Mouse (Mus musculus) lung, embryonic 15.5 days (tissue): ENCODE measurements around the gene Ankrd52. TPM values are rescaled to one million over a fixed set of nuclear protein-coding genes. Genes with fewer than 3 reads are reported as not detected.

ENCODE experiments used
- ATAC-seq: fragments of 200-750 bp; cut with Nextera tagmentation; 2 replicates; pipeline ENCODE4 v1.8.0; 2017; ENCODE audit warnings: moderate number of reproducible peaks, borderline replicate concordance; ENCODE audit not compliant: low FRiP score, low TSS enrichment; ENCODE audit errors: extremely low read depth
- H3K27ac ChIP-seq: fragments of 300-500 bp; sonication (generic); 2 replicates; pipeline ENCODE4 v1.5.1; 2015; ENCODE audit warnings: moderate library complexity, mild to moderate bottlenecking, inconsistent platforms
- H3K27me3 ChIP-seq: fragments of 300-500 bp; sonication (generic); 2 replicates; pipeline ENCODE4 v1.6.1; 2015; ENCODE audit warnings: inconsistent platforms
- H3K36me3 ChIP-seq: fragments of 300-500 bp; sonication (generic); 2 replicates; pipeline ENCODE4 v1.6.1; 2015; ENCODE audit warnings: inconsistent platforms
- H3K4me1 ChIP-seq: fragments of 300-500 bp; sonication (generic); 2 replicates; pipeline ENCODE4 v1.6.1; 2015; ENCODE audit warnings: inconsistent platforms
- H3K4me2 ChIP-seq: fragments of 300-500 bp; sonication (generic); 2 replicates; pipeline ENCODE4 v1.6.1; 2015; ENCODE audit warnings: inconsistent platforms, mild to moderate bottlenecking, moderate library complexity
- H3K4me3 ChIP-seq: fragments of 300-500 bp; sonication (generic); 2 replicates; pipeline ENCODE4 v1.5.1; 2015; ENCODE audit warnings: mild to moderate bottlenecking, inconsistent platforms
- H3K9ac ChIP-seq: fragments of 300-500 bp; sonication (generic); 2 replicates; pipeline ENCODE4 v1.6.1; 2015; ENCODE audit warnings: inconsistent platforms
- H3K9me3 ChIP-seq: fragments of 300-500 bp; sonication (generic); 2 replicates; pipeline ENCODE4 v1.6.1; 2016; ENCODE audit warnings: inconsistent platforms
- WGBS: fragments of 180-500 bp; shearing (Covaris S2); methylation state at CpG from one replicate; pipeline ENCODE4 v1.1.7; 2015; 5-methylcytosine and 5-hydroxymethylcytosine counted together
- polyA plus RNA-seq: library from polyadenylated mRNA; unstranded; fragments of >200 nt; fragmentation: Nextera tagmentation; extraction: Ambion mirVana; gene quantifications from 2 replicates; pipeline ENCODE4 v1.2.1, GENCODE M21; 2015

Ankrd52 gene
- polyA plus RNA-seq, 1 experiment from 2014 or later, result 14.9 TPM

- Histone ChIP-seq H3K36me3 (peaks cover 8% of the 10 kb centered on the region; the same call in 1 of the 2 replicates), H3K4me3 (peak overlapping the region; percentile 89), H3K9ac (peak overlapping the region; percentile 74), H3K9me3 (no peaks in the 10 kb centered on the region), H3K27ac (peak overlapping the region; percentile 97), H3K27me3 (no peaks in the 10 kb centered on the region), H3K4me2 (peak overlapping the region; percentile 96), H3K4me1 (peaks cover 32% of the 10 kb centered on the region)
- 3% methylated on average over 36 of the region's 36 CpGs for WGBS
- peak; percentile 91 for ATAC-seq
Measured at GRCm38 (mm10) chr10:128409692-128410559, 33.0 kb downstream of the Ankrd52 start.

- H3K36me3 ChIP-seq, result peaks cover 11% of the 10 kb centered on the region; the same call in 1 of the 2 replicates
Measured at GRCm38 (mm10) chr10:128410560-128410845, 33.6 kb downstream of the Ankrd52 start.

GRCm38 (mm10) chr10:128411211-128412054 is 34.5 kb downstream of the Ankrd52 start, which contains the start of the genes Nabp2 and Rnf41:
Gene Nabp2 (minus strand): TSS chr10:128411492.
Gene Rnf41 (plus strand): TSS chr10:128411657.
- Histone ChIP-seq H3K4me3 (peak within 1 kb of the TSS; percentile 89), H3K9me3 (no peaks in the 10 kb centered on the region), H3K36me3 (peaks cover 14% of the 10 kb centered on the region), H3K27ac (peak within 1 kb of the TSS; percentile 97), H3K4me1 (peaks cover 32% of the 10 kb centered on the region), H3K9ac (peak within 1 kb of the TSS; percentile 82), H3K27me3 (no peaks in the 10 kb centered on the region), H3K4me2 (peak within 1 kb of the TSS; percentile 96)
- peak; percentile 89 for ATAC-seq
- WGBS, result under 1% methylated on average over 48 of the region's 50 CpGs

More at GRCm38 (mm10) chr10:128410560-128410845, 33.6 kb downstream of the Ankrd52 start:
- peaks cover 32% of the 10 kb centered on the region for H3K4me1 ChIP-seq
- WGBS, result 16% methylated on average over 4 of the region's 4 CpGs
- peak overlapping the region; percentile 89 for H3K4me3 ChIP-seq
- H3K27me3 ChIP-seq, result no peaks in the 10 kb centered on the region
- peak overlapping the region; percentile 74 for H3K9ac ChIP-seq
- H3K9me3 ChIP-seq, result no peaks in the 10 kb centered on the region
- peak overlapping the region; percentile 97 for H3K27ac ChIP-seq
- ATAC-seq, result no peak
- H3K4me2 ChIP-seq, result peak overlapping the region; percentile 96

DNA sequence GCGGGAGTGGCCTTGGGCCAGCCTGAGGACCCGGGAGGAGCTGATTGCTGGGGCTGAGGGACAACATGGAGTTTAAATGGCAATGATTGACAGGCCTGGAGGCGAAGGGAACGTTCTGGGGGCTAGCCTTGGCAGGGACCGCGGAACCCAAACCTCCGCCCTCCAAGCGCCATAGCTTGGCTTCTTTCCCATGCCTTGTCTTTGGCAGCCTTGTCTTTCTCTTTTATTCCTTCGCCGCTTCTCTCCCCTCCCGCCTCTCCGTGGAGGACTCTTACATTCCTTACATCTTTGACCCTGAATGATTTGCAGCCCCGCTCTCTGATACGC is 35.1 kb downstream of the Ankrd52 start:
- H3K27me3 ChIP-seq, result no peaks in the 10 kb centered on the region
- peak overlapping the region; percentile 97 for H3K27ac ChIP-seq
- H3K9ac ChIP-seq, result peak overlapping the region; percentile 82
- WGBS, result under 1% methylated on average over 14 of the region's 14 CpGs
- H3K4me2 ChIP-seq, result peak overlapping the region; percentile 96
- peak overlapping the region; percentile 89 for H3K4me3 ChIP-seq
- peaks cover 20% of the 10 kb centered on the region for H3K36me3 ChIP-seq
- peaks cover 32% of the 10 kb centered on the region for H3K4me1 ChIP-seq
- H3K9me3 ChIP-seq, result no peaks in the 10 kb centered on the region
- ATAC-seq, result no peak

- Histone ChIP-seq H3K4me2 (peak overlapping the region; percentile 96), H3K27me3 (no peaks in the 10 kb centered on the region), H3K36me3 (peaks cover 25% of the 10 kb centered on the region), H3K9ac (peak overlapping the region; percentile 82; the same call in 1 of the 2 replicates), H3K27ac (peak overlapping the region; percentile 97), H3K4me1 (peaks cover 32% of the 10 kb centered on the region), H3K9me3 (no peaks in the 10 kb centered on the region), H3K4me3 (peak overlapping the region; percentile 89)
- no peak for ATAC-seq
- 27% methylated on average over 1 of the region's 1 CpGs for WGBS
Measured at GRCm38 (mm10) chr10:128412558-128412957, 35.6 kb downstream of the Ankrd52 start.

GRCm38 (mm10) chr10:128413076-128413475 is 36.2 kb downstream of the Ankrd52 start:
- WGBS, result 40% methylated on average over 1 of the region's 1 CpGs
- Histone ChIP-seq H3K27ac (no peak overlapping the region), H3K27me3 (no peaks in the 10 kb centered on the region), H3K4me3 (peak overlapping the region; percentile 89; the same call in 1 of the 2 replicates), H3K4me1 (peaks cover 32% of the 10 kb centered on the region), H3K9me3 (no peaks in the 10 kb centered on the region), H3K9ac (no peak overlapping the region), H3K4me2 (peak overlapping the region; percentile 96), H3K36me3 (peaks cover 28% of the 10 kb centered on the region)
- no peak for ATAC-seq

- no peak for ATAC-seq
- WGBS, result 77% methylated on average over 5 of the region's 5 CpGs
- H3K36me3 ChIP-seq, result peaks cover 42% of the 10 kb centered on the region
- no peak overlapping the region for H3K4me2 ChIP-seq
- H3K9me3 ChIP-seq, result no peaks in the 10 kb centered on the region
- no peak overlapping the region for H3K27ac ChIP-seq
- no peaks in the 10 kb centered on the region for H3K27me3 ChIP-seq
- H3K9ac ChIP-seq, result no peak overlapping the region
- H3K4me1 ChIP-seq, result peaks cover 24% of the 10 kb centered on the region
- H3K4me3 ChIP-seq, result no peak overlapping the region
Measured at GRCm38 (mm10) chr10:128414848-128415247, 37.9 kb downstream of the Ankrd52 start.

DNA sequence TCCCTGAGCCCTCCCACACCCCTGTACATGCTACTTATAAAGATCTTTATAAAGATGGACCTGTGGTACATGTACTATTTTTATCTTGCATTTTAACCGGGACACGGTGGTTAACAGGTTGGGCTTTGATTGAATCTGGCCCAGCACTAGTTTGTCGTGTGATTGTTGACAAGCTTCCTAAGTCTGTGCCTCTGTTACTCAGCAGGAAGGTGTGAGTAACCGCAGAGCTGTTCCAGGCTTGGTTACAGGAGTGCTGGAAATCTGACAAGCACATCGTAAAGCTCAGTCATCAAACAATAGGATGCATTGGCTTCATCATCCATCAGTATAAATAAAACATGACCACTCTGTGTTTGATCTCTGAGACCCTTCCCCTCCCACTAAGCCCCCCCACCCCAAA is 45.5 kb downstream of the Ankrd52 start:
- no peak overlapping the region for H3K4me2 ChIP-seq
- no peak overlapping the region for H3K9ac ChIP-seq
- H3K27ac ChIP-seq, result no peak overlapping the region
- no peaks in the 10 kb centered on the region for H3K27me3 ChIP-seq
- ATAC-seq, result no peak
- no peak overlapping the region for H3K4me3 ChIP-seq
- no peaks in the 10 kb centered on the region for H3K9me3 ChIP-seq
- peaks cover 61% of the 10 kb centered on the region for H3K36me3 ChIP-seq
- WGBS, result 76% methylated on average over 5 of the region's 5 CpGs
- no peaks in the 10 kb centered on the region for H3K4me1 ChIP-seq

- no peak for ATAC-seq
- WGBS, result 29% methylated on average over 7 of the region's 7 CpGs
- no peak overlapping the region for H3K27ac ChIP-seq
Measured at GRCm38 (mm10) chr10:128424604-128425003, 47.7 kb downstream of the Ankrd52 start.

GRCm38 (mm10) chr10:128425260-128425659 is 48.3 kb downstream of the Ankrd52 start:
- H3K9me3 ChIP-seq, result no peaks in the 10 kb centered on the region
- 67% methylated on average over 3 of the region's 3 CpGs for WGBS
- H3K4me2 ChIP-seq, result no peak overlapping the region
- H3K27ac ChIP-seq, result no peak overlapping the region
- H3K4me1 ChIP-seq, result no peaks in the 10 kb centered on the region
- H3K36me3 ChIP-seq, result peaks cover 59% of the 10 kb centered on the region
- no peaks in the 10 kb centered on the region for H3K27me3 ChIP-seq
- no peak overlapping the region for H3K9ac ChIP-seq
- no peak overlapping the region for H3K4me3 ChIP-seq
- ATAC-seq, result no peak

More at GRCm38 (mm10) chr10:128424604-128425003, 47.7 kb downstream of the Ankrd52 start:
- Histone ChIP-seq H3K4me3 (no peak overlapping the region), H3K9me3 (no peaks in the 10 kb centered on the region), H3K9ac (no peak overlapping the region), H3K36me3 (peaks cover 57% of the 10 kb centered on the region), H3K4me2 (no peak overlapping the region), H3K4me1 (no peaks in the 10 kb centered on the region), H3K27me3 (no peaks in the 10 kb centered on the region)

DNA sequence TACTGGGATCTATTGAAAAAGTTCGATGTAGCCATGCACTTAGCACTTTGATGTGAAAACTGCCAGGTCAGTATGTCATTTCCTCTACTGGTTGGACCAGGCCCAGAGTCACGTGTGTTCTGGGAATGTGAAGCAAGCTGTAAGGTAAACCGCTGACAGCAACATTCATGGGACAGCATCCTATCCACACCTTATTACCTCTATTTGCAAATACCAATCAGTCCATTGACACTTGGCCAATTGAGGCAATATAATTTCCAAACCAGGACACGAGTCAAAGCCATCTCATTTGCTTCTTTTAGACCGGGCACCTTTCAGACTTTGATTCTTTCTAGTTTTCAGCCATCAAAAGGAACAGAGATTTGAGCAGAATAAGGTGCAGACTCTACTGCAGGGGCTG is 52.1 kb downstream of the Ankrd52 start:
- no peaks in the 10 kb centered on the region for H3K9me3 ChIP-seq
- H3K4me2 ChIP-seq, result no peak overlapping the region
- no peak overlapping the region for H3K9ac ChIP-seq
- no peak for ATAC-seq
- H3K27me3 ChIP-seq, result no peaks in the 10 kb centered on the region
- H3K4me3 ChIP-seq, result no peak overlapping the region
- no peak overlapping the region for H3K27ac ChIP-seq
- peaks cover 51% of the 10 kb centered on the region for H3K36me3 ChIP-seq
- H3K4me1 ChIP-seq, result no peaks in the 10 kb centered on the region
- 85% methylated on average over 5 of the region's 5 CpGs for WGBS

DNA sequence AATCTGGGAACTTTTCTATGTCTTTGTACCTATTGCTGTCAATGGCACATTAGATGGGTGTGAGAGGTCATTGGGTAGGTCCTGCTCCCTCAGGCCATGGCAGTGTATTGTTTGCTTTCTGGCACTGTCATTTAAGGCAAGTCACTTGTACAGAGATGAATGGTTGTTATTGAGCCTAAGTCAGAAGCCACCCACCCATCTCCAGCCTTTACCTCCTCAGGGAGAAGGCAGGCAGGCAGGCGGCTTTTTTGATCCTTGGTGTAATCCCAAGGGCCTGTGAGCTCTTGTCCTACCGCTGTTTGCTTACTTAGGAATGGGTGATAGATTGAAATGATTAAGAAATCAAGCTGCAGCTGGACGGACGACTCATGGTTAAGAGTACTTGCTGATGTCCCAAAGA is 52.5 kb downstream of the Ankrd52 start:
- no peak for ATAC-seq
- WGBS, result 62% methylated on average over 4 of the region's 4 CpGs
- Histone ChIP-seq H3K4me2 (no peak overlapping the region), H3K9ac (no peak overlapping the region), H3K4me3 (no peak overlapping the region), H3K36me3 (peaks cover 53% of the 10 kb centered on the region), H3K4me1 (no peaks in the 10 kb centered on the region), H3K9me3 (no peaks in the 10 kb centered on the region), H3K27me3 (no peaks in the 10 kb centered on the region), H3K27ac (no peak overlapping the region)
